Mouse (Mus musculus) midbrain, embryonic 16.5 days (tissue): Measurements from ENCODE around the gene Gipr. TPM values are rescaled to one million over a fixed set of nuclear protein-coding genes. Genes with fewer than 3 reads are reported as not detected.

ENCODE experiments used
- ATAC-seq: fragments of 200-750 bp; cut with Nextera tagmentation; 2 replicates; pipeline ENCODE4 v1.8.0; 2017; ENCODE audit warnings: moderate TSS enrichment
- H3K27ac ChIP-seq: fragments of 300-500 bp; sonication (generic); 2 replicates; pipeline ENCODE4 v1.5.1; 2014; ENCODE audit warnings: mild to moderate bottlenecking, low read length, mixed read lengths
- H3K27me3 ChIP-seq: fragments of 300-500 bp; sonication (generic); 2 replicates; pipeline ENCODE4 v1.6.1; 2014; ENCODE audit warnings: low read depth, low read length, mixed read lengths; ENCODE audit not compliant: control insufficient read depth, insufficient read depth
- H3K36me3 ChIP-seq: fragments of 300-500 bp; sonication (generic); 2 replicates; pipeline ENCODE4 v1.6.1; 2014; ENCODE audit warnings: mild to moderate bottlenecking, low read length, moderate library complexity, mixed read lengths; ENCODE audit not compliant: control insufficient read depth, insufficient read depth
- H3K4me1 ChIP-seq: fragments of 300-500 bp; sonication (generic); 2 replicates; pipeline ENCODE4 v1.6.1; 2014; ENCODE audit warnings: mild to moderate bottlenecking, low read length, mixed read lengths; ENCODE audit not compliant: control insufficient read depth, insufficient read depth
- H3K4me2 ChIP-seq: fragments of 300-500 bp; sonication (generic); 2 replicates; pipeline ENCODE4 v1.6.1; 2014; ENCODE audit warnings: mild to moderate bottlenecking, low read length, mixed read lengths
- H3K4me3 ChIP-seq: fragments of 300-500 bp; sonication (generic); 2 replicates; pipeline ENCODE4 v1.5.1; 2014; ENCODE audit warnings: low read depth, mild to moderate bottlenecking, low read length, moderate library complexity, mixed read lengths
- H3K9ac ChIP-seq: fragments of 300-500 bp; sonication (generic); 2 replicates; pipeline ENCODE4 v1.6.1; 2014; ENCODE audit warnings: low read depth, low read length, mixed read lengths
- H3K9me3 ChIP-seq: fragments of 300-500 bp; sonication (generic); replicated peaks from 2 replicates; pipeline ENCODE4 v1.6.1; 2014; ENCODE audit warnings: mild to moderate bottlenecking, low read length, mixed read lengths; ENCODE audit not compliant: control insufficient read depth, poor library complexity, severe bottlenecking
- WGBS: fragments of 180-500 bp; shearing (Covaris S2); extraction: QIAGEN DNeasy Blood & Tissue Kit; methylation state at CpG from one replicate; pipeline ENCODE4 v1.1.7; 2014; 5-methylcytosine and 5-hydroxymethylcytosine counted together
- polyA plus RNA-seq: library from polyadenylated mRNA; unstranded; fragments of >200 nt; fragmentation: Nextera tagmentation; extraction: Ambion mirVana; gene quantifications from 2 replicates; pipeline ENCODE4 v1.2.1, GENCODE M21; 2015

The Gipr gene
- polyA plus RNA-seq, 1 experiment from 2014 or later, result 4.8 TPM

- under 1% methylated on average over 43 of the region's 43 CpGs for WGBS
- H3K9ac ChIP-seq, result peak within 1 kb of the TSS; percentile 70
- ATAC-seq, result peak; percentile 97
These were observed 16.9 kb downstream of the Gipr start, which contains the start of gene Qpctl for GRCm38 (mm10) chr7:19148875-19149541. Gene Qpctl, minus strand, starts transcription at chr7:19149291.

GRCm38 (mm10) chr7:19148180-19148874 is 17.6 kb downstream of the Gipr start:
- Histone ChIP-seq H3K4me2 (peak overlapping the region; percentile 62), H3K27me3 (no peaks in the 10 kb centered on the region), H3K9ac (peak overlapping the region; percentile 70), H3K4me3 (peak overlapping the region; percentile 51), H3K36me3 (peaks cover 13% of the 10 kb centered on the region), H3K4me1 (peaks cover 18% of the 10 kb centered on the region), H3K9me3 (no peaks in the 10 kb centered on the region), H3K27ac (peak overlapping the region; percentile 87)
- no peak for ATAC-seq
- WGBS, result 14% methylated on average over 20 of the region's 20 CpGs

More at GRCm38 (mm10) chr7:19148875-19149541, 16.9 kb downstream of the Gipr start, which contains the start of gene Qpctl:
- Histone ChIP-seq H3K9me3 (no peaks in the 10 kb centered on the region), H3K27ac (peak within 1 kb of the TSS; percentile 87), H3K36me3 (peaks cover 20% of the 10 kb centered on the region), H3K27me3 (no peaks in the 10 kb centered on the region), H3K4me1 (peaks cover 18% of the 10 kb centered on the region), H3K4me2 (peak within 1 kb of the TSS; percentile 62), H3K4me3 (peak within 1 kb of the TSS; percentile 51)

GRCm38 (mm10) chr7:19147497-19148045 is 18.4 kb downstream of the Gipr start:
- Histone ChIP-seq H3K36me3 (peaks cover 9% of the 10 kb centered on the region), H3K4me3 (peak overlapping the region; percentile 51; the same call in 1 of the 2 replicates), H3K27ac (no peak overlapping the region), H3K4me1 (peaks cover 18% of the 10 kb centered on the region), H3K9me3 (no peaks in the 10 kb centered on the region), H3K27me3 (no peaks in the 10 kb centered on the region), H3K9ac (no peak overlapping the region), H3K4me2 (peak overlapping the region; percentile 62)
- no peak for ATAC-seq
- 72% methylated on average over 6 of the region's 6 CpGs for WGBS

- ATAC-seq, result no peak
- H3K36me3 ChIP-seq, result peaks cover 5% of the 10 kb centered on the region
- no peak overlapping the region for H3K9ac ChIP-seq
- no peak overlapping the region for H3K27ac ChIP-seq
- H3K4me2 ChIP-seq, result no peak overlapping the region
- H3K4me1 ChIP-seq, result peaks cover 18% of the 10 kb centered on the region
- no peaks in the 10 kb centered on the region for H3K9me3 ChIP-seq
- no peak overlapping the region for H3K4me3 ChIP-seq
- H3K27me3 ChIP-seq, result no peaks in the 10 kb centered on the region
- WGBS, result 92% methylated on average over 10 of the region's 10 CpGs
These were observed 19.1 kb downstream of the Gipr start for GRCm38 (mm10) chr7:19146793-19147192.

- Histone ChIP-seq H3K4me1 (no peaks in the 10 kb centered on the region), H3K4me2 (no peak overlapping the region), H3K4me3 (no peak overlapping the region), H3K27ac (no peak overlapping the region), H3K36me3 (peaks cover 30% of the 10 kb centered on the region), H3K9ac (no peak overlapping the region), H3K27me3 (no peaks in the 10 kb centered on the region), H3K9me3 (no peaks in the 10 kb centered on the region)
- 49% methylated on average over 5 of the region's 5 CpGs for WGBS
- ATAC-seq, result no peak
These were observed 28.5 kb downstream of the Gipr start for GRCm38 (mm10) chr7:19137380-19137779.

GRCm38 (mm10) chr7:19136673-19137334 is 29.1 kb downstream of the Gipr start:
- ATAC-seq, result no peak
- Histone ChIP-seq H3K9ac (no peak overlapping the region), H3K9me3 (no peaks in the 10 kb centered on the region), H3K4me2 (no peak overlapping the region), H3K27ac (no peak overlapping the region), H3K4me1 (peaks cover 4% of the 10 kb centered on the region), H3K4me3 (no peak overlapping the region), H3K27me3 (no peaks in the 10 kb centered on the region), H3K36me3 (peaks cover 30% of the 10 kb centered on the region)
- WGBS, result 91% methylated on average over 38 of the region's 38 CpGs

- peaks cover 4% of the 10 kb centered on the region for H3K4me1 ChIP-seq
- no peak overlapping the region for H3K4me3 ChIP-seq
- H3K27me3 ChIP-seq, result no peaks in the 10 kb centered on the region
- no peak for ATAC-seq
- H3K9ac ChIP-seq, result no peak overlapping the region
- H3K36me3 ChIP-seq, result peaks cover 28% of the 10 kb centered on the region; the same call in 1 of the 2 replicates
- no peaks in the 10 kb centered on the region for H3K9me3 ChIP-seq
- 94% methylated on average over 13 of the region's 13 CpGs for WGBS
- no peak overlapping the region for H3K4me2 ChIP-seq
- no peak overlapping the region for H3K27ac ChIP-seq
These were observed 29.8 kb downstream of the Gipr start for GRCm38 (mm10) chr7:19136168-19136567.

- H3K4me3 ChIP-seq, result peak overlapping the region; percentile 58
- peaks cover 13% of the 10 kb centered on the region for H3K36me3 ChIP-seq
- H3K9me3 ChIP-seq, result no peaks in the 10 kb centered on the region
- WGBS, result under 1% methylated on average over 39 of the region's 39 CpGs
- H3K4me2 ChIP-seq, result peak overlapping the region; percentile 61
- ATAC-seq, result peak; percentile 99
- H3K27me3 ChIP-seq, result no peaks in the 10 kb centered on the region
- H3K27ac ChIP-seq, result peak overlapping the region; percentile 87
- H3K4me1 ChIP-seq, result peaks cover 8% of the 10 kb centered on the region
- peak overlapping the region; percentile 70 for H3K9ac ChIP-seq
These were observed 34.5 kb downstream of the Gipr start for GRCm38 (mm10) chr7:19131324-19131848.
